Mouse (Mus musculus) cortical plate, adult 2 months (tissue): ENCODE measurements around the gene Cd70. TPM values are rescaled to one million over a fixed set of nuclear protein-coding genes. Genes with fewer than 3 reads are reported as not detected.

Source experiments
- H3K27ac ChIP-seq: fragments of 200-500 bp; 2 replicates; pipeline ENCODE4 v1.5.1; 2012; ENCODE audit warnings: low read length, control low read depth, inconsistent platforms; ENCODE audit not compliant: insufficient read depth
- H3K4me1 ChIP-seq: fragments of 200-500 bp; 2 replicates; pipeline ENCODE4 v1.6.1; 2011; ENCODE audit warnings: low read length; ENCODE audit not compliant: control insufficient read depth, insufficient read depth
- H3K4me3 ChIP-seq: fragments of 200-500 bp; 2 replicates; pipeline ENCODE4 v1.5.1; 2011; ENCODE audit warnings: mild to moderate bottlenecking, low read length, control low read depth; ENCODE audit not compliant: insufficient read depth
- CTCF ChIP-seq: fragments of 200-500 bp; IDR thresholded peaks from 2 replicates; pipeline ENCODE4 v1.5.1; 2011; ENCODE audit warnings: mild to moderate bottlenecking, control low read depth, low read length; ENCODE audit not compliant: insufficient read depth; ENCODE audit errors: extremely low read depth
- POLR2A ChIP-seq: fragments of 200-500 bp; IDR thresholded peaks from 2 replicates; pipeline ENCODE4 v1.6.1; 2011; ENCODE audit warnings: mild to moderate bottlenecking, low read length, control low read depth; ENCODE audit not compliant: insufficient read depth; ENCODE audit errors: extremely low read depth
- polyA plus RNA-seq: library from polyadenylated mRNA; depleted of rRNA; stranded (reverse); fragments of >200 nt; gene quantifications from 2 replicates; pipeline ENCODE4 v1.2.3, GENCODE M21; 2012

Cd70 gene
- polyA plus RNA-seq, 1 experiment = 0.29 TPM

GRCm38 (mm10) chr17:57173351-57173750, 23.8 kb upstream of the Cd70 start:
- TF ChIP-seq POLR2A (no peak), CTCF (no peak)
- Histone ChIP-seq H3K4me3 (no peak overlapping the region), H3K4me1 (no peaks in the 10 kb centered on the region), H3K27ac (no peak overlapping the region)

- TF ChIP-seq POLR2A = no peak
- no peak for TF ChIP-seq CTCF
- Histone ChIP-seq H3K4me1 (no peaks in the 10 kb centered on the region), H3K27ac (no peak overlapping the region), H3K4me3 (no peak overlapping the region)
Observed at GRCm38 (mm10) chr17:57172378-57172777, 22.8 kb upstream of the Cd70 start.

GRCm38 (mm10) chr17:57170616-57171260, 21.2 kb upstream of the Cd70 start:
- H3K4me1 ChIP-seq = no peaks in the 10 kb centered on the region
- no peak for TF ChIP-seq CTCF
- no peak for TF ChIP-seq POLR2A
- H3K4me3 ChIP-seq = no peak overlapping the region
- no peak overlapping the region for H3K27ac ChIP-seq

- Histone ChIP-seq H3K4me1 (no peaks in the 10 kb centered on the region), H3K27ac (no peak overlapping the region), H3K4me3 (no peak overlapping the region)
- TF ChIP-seq CTCF (peak; percentile 80), POLR2A (no peak)
Observed at GRCm38 (mm10) chr17:57166800-57167791, 17.5 kb upstream of the Cd70 start.

GRCm38 (mm10) chr17:57153787-57154186, 4.2 kb upstream of the Cd70 start:
- no peak for TF ChIP-seq CTCF
- TF ChIP-seq POLR2A = no peak
- no peak overlapping the region for H3K27ac ChIP-seq
- no peak overlapping the region for H3K4me3 ChIP-seq
- no peaks in the 10 kb centered on the region for H3K4me1 ChIP-seq

GRCm38 (mm10) chr17:57153006-57153405, 3.4 kb upstream of the Cd70 start:
- Histone ChIP-seq H3K27ac (no peak overlapping the region), H3K4me1 (no peaks in the 10 kb centered on the region), H3K4me3 (no peak overlapping the region)
- TF ChIP-seq POLR2A = no peak
- no peak for TF ChIP-seq CTCF

GRCm38 (mm10) chr17:57148343-57148742, 1.2 kb downstream of the Cd70 start:
- no peak overlapping the region for H3K27ac ChIP-seq
- no peak overlapping the region for H3K4me3 ChIP-seq
- H3K4me1 ChIP-seq = no peaks in the 10 kb centered on the region
- TF ChIP-seq POLR2A (no peak), CTCF (no peak)

- TF ChIP-seq POLR2A (no peak), CTCF (no peak)
- Histone ChIP-seq H3K27ac (no peak overlapping the region), H3K4me1 (no peaks in the 10 kb centered on the region), H3K4me3 (no peak overlapping the region)
Observed at GRCm38 (mm10) chr17:57145115-57145514, 4.5 kb downstream of the Cd70 start.

GRCm38 (mm10) chr17:57143704-57144103, 5.9 kb downstream of the Cd70 start:
- no peaks in the 10 kb centered on the region for H3K4me1 ChIP-seq
- TF ChIP-seq POLR2A (no peak), CTCF (no peak)
- no peak overlapping the region for H3K4me3 ChIP-seq
- no peak overlapping the region for H3K27ac ChIP-seq
